Mouse (Mus musculus) forebrain, embryonic 11.5 days (tissue): ENCODE results near the gene Trhr2. TPM values are rescaled to one million over a fixed set of nuclear protein-coding genes. Genes with fewer than 3 reads are reported as not detected.

Experiments
- ATAC-seq: fragments of 200-750 bp; cut with Nextera tagmentation; replicated peaks from 2 replicates; pipeline ENCODE4 v1.8.0; 2017; ENCODE audit warnings: moderate TSS enrichment; ENCODE audit not compliant: low FRiP score
- DNase-seq: peaks from one replicate; pipeline ENCODE4 v3.0.0-alpha.2; 2017; ENCODE audit warnings: low spot score
- H3K27ac ChIP-seq: fragments of 300-500 bp; sonication (generic); 2 replicates; pipeline ENCODE4 v1.5.1; 2014; ENCODE audit warnings: low read depth, low read length
- H3K27me3 ChIP-seq: fragments of 300-500 bp; sonication (generic); 2 replicates; pipeline ENCODE4 v1.6.1; 2014; ENCODE audit warnings: mild to moderate bottlenecking, low read length, mixed read lengths; ENCODE audit not compliant: control insufficient read depth, insufficient read depth
- H3K36me3 ChIP-seq: fragments of 300-500 bp; sonication (generic); 2 replicates; pipeline ENCODE4 v1.6.1; 2014; ENCODE audit warnings: mild to moderate bottlenecking, low read length, moderate library complexity, mixed read lengths; ENCODE audit not compliant: control insufficient read depth, insufficient read depth
- H3K4me1 ChIP-seq: fragments of 300-500 bp; sonication (generic); replicated peaks from 2 replicates; pipeline ENCODE4 v1.6.1; 2014; ENCODE audit warnings: low read length, mixed read lengths; ENCODE audit not compliant: control insufficient read depth, insufficient read depth
- H3K4me2 ChIP-seq: fragments of 300-500 bp; sonication (generic); 2 replicates; pipeline ENCODE4 v1.6.1; 2014; ENCODE audit warnings: low read depth, mild to moderate bottlenecking, low read length, moderate library complexity, mixed read lengths; ENCODE audit not compliant: severe bottlenecking
- H3K4me3 ChIP-seq: fragments of 300-500 bp; sonication (generic); 2 replicates; pipeline ENCODE4 v1.5.1; 2014; ENCODE audit warnings: low read depth, low read length
- H3K9ac ChIP-seq: fragments of 300-500 bp; sonication (generic); 2 replicates; pipeline ENCODE4 v1.6.1; 2014; ENCODE audit warnings: low read length
- H3K9me3 ChIP-seq: fragments of 300-500 bp; sonication (generic); 2 replicates; pipeline ENCODE4 v1.6.1; 2016; ENCODE audit warnings: low read length, mixed read lengths; ENCODE audit not compliant: control insufficient read depth
- WGBS: fragments of 180-500 bp; shearing (Covaris S2); extraction: QIAGEN DNeasy Blood & Tissue Kit; methylation state at CpG from one replicate; pipeline ENCODE4 v1.1.7; 2014; 5-methylcytosine and 5-hydroxymethylcytosine counted together
- polyA plus RNA-seq: library from polyadenylated mRNA; unstranded; fragments of >200 nt; fragmentation: Nextera tagmentation; extraction: Ambion mirVana; gene quantifications from 2 replicates; pipeline ENCODE4 v1.2.1, GENCODE M21; 2014

Gene Trhr2
- polyA plus RNA-seq, result not detected in 2 replicates

DNA sequence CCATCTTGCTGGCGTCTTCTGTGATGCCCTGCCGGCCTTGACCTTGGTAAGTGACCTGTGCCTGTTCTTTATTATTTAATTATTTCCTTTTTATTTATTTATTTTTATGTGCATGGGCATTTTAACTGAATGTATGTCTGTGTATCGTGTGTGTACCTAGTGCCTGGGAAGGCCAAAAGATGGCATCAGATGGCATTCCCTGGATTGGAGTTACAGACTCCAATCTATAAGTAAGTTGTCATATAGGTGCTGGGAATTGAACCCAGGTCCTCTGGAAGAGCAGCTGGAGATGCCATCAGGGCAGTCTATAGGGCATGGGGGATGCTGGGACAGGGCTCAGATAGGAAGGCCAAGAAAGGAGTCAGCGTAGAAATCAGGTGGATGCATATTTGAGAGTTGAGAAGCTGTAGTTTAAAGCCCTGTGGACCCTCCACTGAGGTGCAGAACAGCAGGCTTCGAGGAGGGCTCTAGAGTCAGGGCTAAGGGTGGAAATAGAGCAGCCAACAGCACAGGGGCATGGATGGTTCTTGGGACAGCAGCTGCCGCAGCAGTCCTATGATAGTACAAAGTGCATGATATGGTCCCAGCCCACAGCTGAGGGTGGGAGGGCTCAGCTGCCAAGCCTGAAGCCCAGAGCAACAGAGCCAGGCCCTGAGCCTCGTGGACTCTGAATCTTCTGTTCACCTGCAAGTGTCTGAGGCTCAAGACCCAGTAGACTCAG is at the start of gene Trhr2:
Gene Trhr2 (minus strand): TSS at position 51 of the 721 bp plus-strand sequence.
- Histone ChIP-seq H3K36me3 (no peaks in the 10 kb centered on the region), H3K4me3 (no peak within 1 kb of the TSS), H3K27me3 (0 out of 2 replicates have a peak, but pooled peaks cover 2% of the 10 kb centered on the region), H3K9ac (no peak within 1 kb of the TSS), H3K27ac (no peak within 1 kb of the TSS), H3K4me1 (no peaks in the 10 kb centered on the region), H3K4me2 (no peak within 1 kb of the TSS), H3K9me3 (no peaks in the 10 kb centered on the region)
- WGBS, result 82% methylated on average over 7 of the region's 7 CpGs
- DNase-seq (no peak), ATAC-seq (no peak)

GRCm38 (mm10) chr8:122407678-122408077 is 47.1 kb upstream of the Trhr2 start:
- ATAC-seq, result no peak
- no peaks in the 10 kb centered on the region for H3K27me3 ChIP-seq
- no peaks in the 10 kb centered on the region for H3K9me3 ChIP-seq
- peaks cover 28% of the 10 kb centered on the region; the same call in 1 of the 2 replicates for H3K36me3 ChIP-seq
- no peak overlapping the region for H3K4me2 ChIP-seq
- 87% methylated on average over 7 of the region's 7 CpGs for whole genome bisulfite sequencing
- no peak overlapping the region for H3K4me3 ChIP-seq
- no peak overlapping the region for H3K27ac ChIP-seq
- H3K9ac ChIP-seq, result no peak overlapping the region
- no peaks in the 10 kb centered on the region for H3K4me1 ChIP-seq
- no peak for DNase-seq

GRCm38 (mm10) chr8:122405146-122405805 is 44.7 kb upstream of the Trhr2 start:
- no peaks in the 10 kb centered on the region for H3K9me3 ChIP-seq
- no peaks in the 10 kb centered on the region for H3K27me3 ChIP-seq
- DNase-seq, result no peak
- H3K9ac ChIP-seq, result no peak overlapping the region
- WGBS, result 92% methylated on average over 9 of the region's 9 CpGs
- H3K27ac ChIP-seq, result no peak overlapping the region
- no peak overlapping the region for H3K4me3 ChIP-seq
- H3K36me3 ChIP-seq, result peaks cover 31% of the 10 kb centered on the region; the same call in 1 of the 2 replicates
- ATAC-seq, result no peak
- H3K4me1 ChIP-seq, result no peaks in the 10 kb centered on the region
- H3K4me2 ChIP-seq, result no peak overlapping the region

DNA sequence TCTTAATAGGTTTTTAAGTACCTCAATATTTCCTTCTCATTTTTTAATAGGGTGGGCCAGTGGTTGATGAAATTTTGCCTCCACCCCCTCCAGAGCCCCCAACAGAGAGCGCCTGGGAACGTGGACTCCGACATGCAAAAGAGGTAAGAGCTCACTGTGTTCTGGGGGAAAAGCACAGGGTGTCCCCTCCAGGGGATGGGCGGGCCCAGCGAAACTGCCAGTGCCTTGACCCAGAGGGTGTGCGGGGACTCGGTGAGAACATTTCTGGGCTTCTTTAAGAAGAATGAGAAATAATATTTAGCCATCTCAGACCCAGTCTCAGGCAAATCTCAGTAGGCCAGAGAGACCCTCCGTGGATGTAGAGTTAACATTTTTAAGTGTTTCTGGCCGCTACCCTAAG is 37.6 kb upstream of the Trhr2 start:
- Histone ChIP-seq H3K36me3 (peaks cover 10% of the 10 kb centered on the region; the same call in 1 of the 2 replicates), H3K27me3 (no peaks in the 10 kb centered on the region), H3K4me2 (no peak overlapping the region), H3K4me1 (no peaks in the 10 kb centered on the region), H3K4me3 (no peak overlapping the region), H3K9ac (no peak overlapping the region), H3K9me3 (no peaks in the 10 kb centered on the region), H3K27ac (no peak overlapping the region)
- WGBS, result 96% methylated on average over 9 of the region's 9 CpGs
- no peak for DNase-seq
- ATAC-seq, result no peak

DNA sequence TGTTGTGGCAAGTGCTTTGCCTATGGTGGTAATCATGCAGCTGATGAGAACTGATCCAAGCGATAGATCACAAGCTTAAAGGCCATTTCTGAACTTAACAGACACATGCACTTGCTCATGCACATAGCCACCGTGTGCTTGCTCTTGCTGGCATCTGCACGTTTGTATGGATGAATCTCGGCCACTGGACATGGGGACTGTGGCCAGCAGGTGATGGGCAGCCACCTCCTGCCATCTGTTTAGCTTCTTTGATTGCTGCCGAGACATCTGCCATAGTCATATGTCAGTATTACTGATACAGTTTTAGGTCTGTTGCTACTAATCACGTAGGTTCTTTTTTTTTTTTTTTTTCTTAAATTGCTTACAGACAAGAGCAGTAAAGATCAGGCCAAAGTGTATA is 34.7 kb upstream of the Trhr2 start:
- Histone ChIP-seq H3K4me1 (no peaks in the 10 kb centered on the region), H3K36me3 (peaks cover 6% of the 10 kb centered on the region; the same call in 1 of the 2 replicates), H3K27ac (no peak overlapping the region), H3K4me2 (no peak overlapping the region), H3K9me3 (no peaks in the 10 kb centered on the region), H3K4me3 (no peak overlapping the region), H3K9ac (no peak overlapping the region), H3K27me3 (no peaks in the 10 kb centered on the region)
- DNase-seq, result no peak
- WGBS, result 89% methylated on average over 6 of the region's 6 CpGs
- ATAC-seq, result no peak

DNA sequence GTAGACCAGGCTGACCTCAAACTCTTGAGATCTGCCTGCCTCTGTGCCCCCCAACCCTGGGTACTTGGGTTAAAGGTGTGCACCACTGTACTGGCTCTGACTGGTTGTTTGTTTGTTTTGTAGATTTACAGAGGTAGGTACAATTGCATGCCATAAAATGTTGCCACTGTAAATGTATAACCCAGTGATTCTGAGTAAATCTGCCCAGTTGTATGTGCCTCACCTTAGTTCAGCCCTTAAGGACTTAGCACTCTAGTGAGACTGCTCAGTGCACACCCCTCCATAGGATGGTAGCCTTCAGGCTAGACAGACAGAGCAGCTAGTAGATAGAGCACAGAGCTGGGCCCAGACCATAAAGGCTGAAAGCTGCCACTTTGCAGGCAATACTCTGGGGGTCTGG is 33.2 kb upstream of the Trhr2 start:
- DNase-seq, result no peak
- ATAC-seq, result no peak
- no peaks in the 10 kb centered on the region for H3K4me1 ChIP-seq
- H3K36me3 ChIP-seq, result peaks cover 16% of the 10 kb centered on the region
- no peak overlapping the region for H3K9ac ChIP-seq
- no peak overlapping the region for H3K4me2 ChIP-seq
- no peak overlapping the region for H3K27ac ChIP-seq
- no peak overlapping the region for H3K4me3 ChIP-seq
- H3K27me3 ChIP-seq, result no peaks in the 10 kb centered on the region
- no peaks in the 10 kb centered on the region for H3K9me3 ChIP-seq

GRCm38 (mm10) chr8:122390758-122391157 is 30.2 kb upstream of the Trhr2 start:
- Histone ChIP-seq H3K9ac (no peak overlapping the region), H3K27me3 (no peaks in the 10 kb centered on the region), H3K27ac (no peak overlapping the region), H3K36me3 (peaks cover 20% of the 10 kb centered on the region), H3K4me3 (no peak overlapping the region), H3K4me2 (no peak overlapping the region), H3K4me1 (no peaks in the 10 kb centered on the region), H3K9me3 (no peaks in the 10 kb centered on the region)
- WGBS, result 91% methylated on average over 3 of the region's 3 CpGs
- ATAC-seq (no peak), DNase-seq (no peak)

DNA sequence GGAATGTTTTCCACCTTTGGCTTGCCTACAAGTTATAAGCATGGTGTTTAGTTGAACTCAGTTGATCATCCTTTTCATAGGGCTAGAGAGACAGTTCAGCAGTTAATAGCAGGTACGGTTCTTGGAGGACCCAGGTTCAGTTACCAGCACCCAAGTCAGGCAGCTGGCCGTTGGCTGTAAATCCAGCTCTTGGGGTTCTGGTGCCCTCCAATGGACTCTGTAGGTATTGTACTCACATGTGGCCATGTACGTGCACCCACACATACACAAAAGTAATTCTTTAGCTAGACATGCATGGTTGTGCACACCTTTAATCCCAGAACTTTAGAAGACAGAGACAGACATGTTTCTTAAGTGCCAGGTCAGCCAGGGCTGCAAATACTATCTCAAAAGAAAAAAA is 28.8 kb upstream of the Trhr2 start:
- Histone ChIP-seq H3K27me3 (no peaks in the 10 kb centered on the region), H3K9ac (no peak overlapping the region), H3K27ac (no peak overlapping the region), H3K4me1 (no peaks in the 10 kb centered on the region), H3K4me2 (no peak overlapping the region), H3K4me3 (no peak overlapping the region), H3K9me3 (no peaks in the 10 kb centered on the region), H3K36me3 (peaks cover 23% of the 10 kb centered on the region)
- DNase-seq (no peak), ATAC-seq (no peak)
- 85% methylated on average over 3 of the region's 3 CpGs for WGBS
